Mouse (Mus musculus): ENCODE measurements around the gene Aak1.

- no peak for TF ChIP-seq CTCF (IDR thresholded peaks at IDR 0.05; ENCODE audit: control insufficient read depth, insufficient read depth, insufficient replicate concordance, low read depth, low read length)
- TF ChIP-seq POLR2A (IDR thresholded peaks at IDR 0.05; ENCODE audit: control insufficient read depth, low read depth, low read length), result no peak
Measured at GRCm38 (mm10) chr6:86884230-86884629, 34.9 kb downstream of the Aak1 start.

Data from testis, adult 2 months (tissue).